Mouse (Mus musculus): ENCODE data around the gene Hcn3.

DNA sequence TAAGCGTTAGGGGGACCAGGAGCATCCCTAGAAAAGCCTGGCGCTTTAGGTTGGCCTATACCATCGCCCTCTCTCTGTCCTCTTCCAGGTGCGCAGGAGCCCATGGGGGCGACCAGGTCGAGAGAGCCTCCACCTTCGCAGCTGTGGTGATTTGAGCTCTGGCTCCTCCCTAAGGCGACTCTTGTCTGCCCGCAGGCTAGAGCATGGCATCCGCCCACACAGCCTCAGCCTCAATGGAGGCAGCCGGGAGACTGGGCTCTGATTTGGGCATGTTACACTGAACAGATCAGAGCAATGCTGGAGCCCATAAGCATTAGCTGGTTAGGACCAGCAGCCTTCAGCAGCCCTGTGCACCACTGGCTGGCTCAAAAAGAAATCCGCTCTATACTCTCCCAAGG lies 28.5 kb upstream of the Hcn3 start:
- no peak for TF ChIP-seq CHD2 (IDR thresholded peaks at IDR 0.05; ENCODE audit: low read depth, low read length)
- TF ChIP-seq ZNF384 (IDR thresholded peaks at IDR 0.05; ENCODE audit: low read depth, low read length) = no peak
- no peak for TF ChIP-seq MAFK (IDR thresholded peaks at IDR 0.05; ENCODE audit: insufficient read depth, low read depth, low read length)
